Mouse (Mus musculus): ENCODE measurements at regions not wholly inside any gene's neighbourhood (a gene's known extent, or its start where the extent isn't known, plus 50 kb on each side); places are given as distances from the start of the nearest gene placed in this dataset.

DNA sequence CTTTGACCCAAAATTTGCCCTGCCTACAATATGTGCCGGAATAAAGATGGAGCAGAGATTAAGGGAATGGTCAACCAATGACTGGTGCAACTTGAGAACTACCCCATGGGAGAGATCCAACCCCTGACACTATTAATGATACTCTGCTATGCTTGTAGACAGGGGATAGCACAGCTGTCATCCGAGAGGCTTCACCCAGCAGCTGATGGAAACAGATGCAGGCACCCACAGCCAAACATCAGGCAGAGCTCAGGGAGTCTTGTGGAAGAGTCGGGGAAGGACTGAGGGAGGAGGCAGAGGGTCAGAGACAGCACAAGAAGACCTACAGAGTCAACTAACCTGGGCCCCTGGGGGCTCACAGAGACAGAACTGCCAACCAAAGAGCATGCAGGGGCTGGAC is 395.8 kb downstream of the Cd83 start:
- DNase-seq (ENCODE audit: low read depth, low spot score): no peak

DNA sequence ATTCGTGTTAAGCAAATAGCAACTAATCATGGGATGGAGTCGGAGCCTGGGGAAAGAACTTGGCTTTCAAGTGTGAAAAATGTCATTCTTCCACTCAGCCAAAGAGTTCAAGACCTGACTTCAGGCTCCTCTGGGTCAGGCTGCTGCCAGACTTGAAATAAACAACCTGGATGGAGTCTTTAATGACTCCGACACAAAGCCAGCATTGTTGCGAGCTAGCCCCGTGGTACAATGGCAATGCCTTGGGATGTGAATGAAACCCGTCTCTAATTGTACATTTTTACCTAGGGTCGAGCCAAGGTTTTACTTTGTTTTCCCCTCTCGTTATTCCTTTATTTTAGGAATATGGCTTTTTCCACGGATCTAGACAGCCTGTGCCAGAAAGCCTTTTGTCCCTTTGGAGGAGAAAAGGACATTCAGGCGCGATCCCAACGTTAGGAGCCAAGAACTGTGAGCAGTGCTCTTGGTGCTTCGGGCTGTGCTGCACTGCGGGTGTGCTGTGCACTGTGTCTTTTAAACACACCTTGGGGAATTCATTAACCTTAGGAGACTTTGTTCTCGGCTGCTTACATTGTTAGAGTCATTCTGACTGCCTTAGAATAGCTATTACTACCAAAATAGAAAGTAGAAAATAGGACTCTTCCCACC is 398.1 kb downstream of the Cd83 start:
- peak; percentile 21 for DNase-seq (ENCODE audit: low read depth, low spot score)

DNA sequence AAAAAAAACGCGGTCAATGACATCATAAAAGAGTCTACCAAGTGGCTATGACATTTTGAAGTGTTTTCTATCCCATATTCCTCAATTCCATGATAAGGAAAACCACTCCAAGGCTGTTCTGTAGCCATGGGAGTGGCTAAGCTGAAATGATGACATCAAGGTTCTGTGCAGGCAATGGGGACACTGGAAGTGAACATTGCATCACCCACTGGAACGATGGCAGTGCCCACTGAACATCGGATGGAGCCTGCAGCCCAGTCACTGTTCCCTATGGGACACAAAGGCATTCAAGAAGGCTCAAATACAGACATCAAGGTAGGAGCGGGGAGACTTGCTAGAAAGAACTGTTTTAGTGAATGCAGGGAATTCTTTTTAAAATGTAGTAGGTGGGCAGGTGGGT is 410.8 kb downstream of the Cd83 start:
- DNase-seq (ENCODE audit: low read depth, low spot score): no peak

DNA sequence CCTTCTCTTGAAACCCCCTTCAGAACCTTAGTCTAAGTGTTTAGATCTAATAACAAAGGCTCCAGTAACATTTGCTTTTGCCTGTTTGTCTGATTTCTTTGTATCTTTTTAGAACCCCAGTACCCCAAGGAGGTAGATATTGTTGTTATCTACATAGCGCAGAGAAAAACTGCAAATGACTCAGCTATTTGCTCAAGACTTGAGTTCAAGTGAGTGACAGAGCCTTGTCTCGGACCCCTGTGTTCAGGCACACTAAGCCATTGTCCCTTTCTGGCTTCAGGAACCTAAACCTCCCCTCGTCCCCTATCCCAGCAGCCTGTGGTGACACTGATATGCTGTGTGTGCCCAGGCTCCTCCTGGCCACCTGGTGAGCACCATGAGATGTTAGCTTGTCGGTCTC is 421.5 kb downstream of the Cd83 start:
- DNase-seq (ENCODE audit: low read depth, low spot score): no peak

DNA sequence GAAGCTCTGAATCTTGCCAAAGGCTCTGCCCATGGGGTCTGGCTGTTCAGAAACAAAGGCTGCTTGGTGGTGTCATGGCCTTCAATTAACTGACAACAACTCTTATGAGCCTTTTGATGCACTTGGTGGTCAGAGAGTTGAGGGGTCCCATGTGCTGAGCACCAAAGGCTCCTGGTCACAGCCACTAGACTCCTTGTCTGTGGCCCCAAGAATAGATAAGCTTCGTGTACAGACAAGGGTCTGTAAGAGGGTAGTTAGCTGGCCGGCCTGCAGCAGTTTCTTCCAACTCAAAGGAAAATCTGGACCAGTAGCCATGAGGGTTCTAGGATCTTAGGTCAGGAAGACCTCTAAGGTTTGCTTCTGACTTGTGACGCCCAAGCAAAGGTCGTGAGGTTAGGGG is 421.9 kb downstream of the Cd83 start:
- DNase-seq (ENCODE audit: low read depth, low spot score): no peak

DNA sequence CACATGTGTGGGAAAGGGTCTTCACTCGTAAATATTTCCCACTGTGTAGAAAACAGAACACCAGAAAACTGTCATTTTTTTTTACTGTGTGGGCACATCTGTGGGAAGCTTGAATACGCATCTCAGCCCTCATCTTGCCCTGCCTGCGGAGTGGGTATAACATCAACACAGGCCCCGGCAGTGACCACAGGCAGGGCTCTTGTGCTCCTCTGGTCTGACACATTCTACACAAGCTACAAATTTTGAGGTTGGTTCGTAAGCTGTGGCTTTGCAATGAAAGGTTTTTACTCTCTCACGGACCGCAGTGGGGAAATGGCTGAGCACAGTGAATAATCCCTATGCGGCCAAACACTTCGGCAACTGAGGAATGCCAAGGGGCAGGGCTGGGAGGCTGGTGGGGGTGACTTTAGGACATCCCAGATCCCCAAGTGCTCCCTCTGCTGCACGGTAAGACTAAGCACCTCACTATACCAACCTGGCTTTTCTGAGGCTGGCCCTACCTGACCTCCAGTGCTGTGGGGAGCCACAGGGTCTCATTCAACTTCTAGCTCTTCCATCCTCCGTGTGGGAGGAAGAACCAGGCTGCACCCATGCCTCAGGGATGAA is 422.9 kb downstream of the Cd83 start:
- peak; percentile 27 for DNase-seq (ENCODE audit: low read depth, low spot score)

DNA sequence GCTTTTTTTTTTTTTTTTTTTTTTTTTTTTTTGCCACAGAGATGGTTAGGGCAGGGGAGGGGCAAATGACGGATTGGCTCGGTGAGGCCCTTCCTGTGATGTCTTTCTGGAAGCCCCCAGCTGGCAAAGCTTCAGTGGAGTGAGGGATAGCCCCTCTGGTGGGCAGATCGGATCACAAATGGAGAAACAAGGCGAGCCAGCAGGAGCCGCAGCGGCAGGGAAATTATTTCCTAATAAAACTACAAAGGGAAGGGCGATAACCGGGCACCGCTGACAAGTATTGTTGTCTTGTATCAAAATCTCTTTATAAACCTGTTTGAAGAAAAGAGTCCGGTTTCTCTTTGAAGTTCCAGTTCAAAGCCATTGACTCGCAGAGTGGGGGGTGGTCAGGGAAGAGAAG is 424.5 kb downstream of the Cd83 start:
- no peak for DNase-seq (ENCODE audit: low read depth, low spot score)

DNA sequence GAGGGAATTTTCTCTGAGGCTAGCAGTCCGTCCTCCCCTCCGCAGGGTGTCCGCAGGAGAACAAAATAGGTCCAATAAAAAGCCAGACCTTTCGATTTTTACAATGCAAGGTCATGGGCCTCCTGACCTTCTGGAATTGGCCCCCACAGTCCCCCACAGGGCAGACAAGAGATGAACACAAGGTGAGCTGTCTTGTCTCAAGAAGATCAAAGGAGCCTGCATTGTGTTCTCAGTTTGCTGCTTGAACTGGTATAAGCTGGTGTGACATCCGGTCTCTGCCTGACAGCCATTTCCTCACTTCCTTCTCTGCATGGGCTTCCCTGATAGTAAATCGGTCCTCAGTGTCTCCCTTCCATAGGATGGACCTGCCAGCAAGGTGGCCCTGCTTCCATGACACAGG is 425.5 kb downstream of the Cd83 start:
- peak; percentile 71 for DNase-seq (ENCODE audit: low read depth, low spot score)

DNA sequence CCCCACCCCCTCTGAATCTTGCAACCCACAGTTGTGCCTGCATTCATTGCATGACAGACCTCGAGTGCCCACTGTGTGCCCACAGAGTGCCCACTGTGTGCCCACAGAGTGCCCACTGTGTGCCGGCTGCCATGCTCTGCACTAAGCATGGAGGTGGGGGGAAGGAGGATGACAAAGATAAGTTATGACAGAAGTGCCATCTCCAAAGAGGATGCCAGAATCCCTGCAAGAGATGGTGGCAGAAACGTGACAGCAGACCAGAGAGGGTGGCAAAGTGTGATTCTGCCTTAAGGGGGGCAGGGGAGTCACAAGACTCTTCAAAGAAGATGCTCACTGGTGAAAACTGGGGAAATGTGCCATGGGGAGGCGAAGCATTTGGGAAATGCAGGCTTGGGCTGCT is 427.8 kb downstream of the Cd83 start:
- DNase-seq (ENCODE audit: low read depth, low spot score): no peak

DNA sequence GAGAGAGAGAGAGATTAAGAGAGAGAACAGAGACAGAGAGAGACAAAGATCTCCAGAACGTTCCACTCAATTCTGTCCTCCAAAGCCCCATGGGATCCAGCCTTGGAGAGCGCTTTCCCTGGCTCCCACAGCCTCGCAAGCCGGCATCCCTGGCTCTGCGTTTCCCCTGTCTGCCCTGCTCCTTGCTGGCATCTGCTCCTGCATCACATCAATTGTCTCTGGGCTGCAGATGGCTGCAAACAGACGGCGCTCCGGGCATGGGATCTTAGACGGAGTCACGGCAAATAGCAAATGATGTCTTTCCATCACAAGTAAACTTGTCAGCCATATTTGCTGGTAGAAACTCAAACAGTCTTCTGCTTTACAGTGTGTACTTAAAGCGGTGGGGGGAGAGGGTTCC is 428.4 kb downstream of the Cd83 start:
- no peak for DNase-seq (ENCODE audit: low read depth, low spot score)

DNA sequence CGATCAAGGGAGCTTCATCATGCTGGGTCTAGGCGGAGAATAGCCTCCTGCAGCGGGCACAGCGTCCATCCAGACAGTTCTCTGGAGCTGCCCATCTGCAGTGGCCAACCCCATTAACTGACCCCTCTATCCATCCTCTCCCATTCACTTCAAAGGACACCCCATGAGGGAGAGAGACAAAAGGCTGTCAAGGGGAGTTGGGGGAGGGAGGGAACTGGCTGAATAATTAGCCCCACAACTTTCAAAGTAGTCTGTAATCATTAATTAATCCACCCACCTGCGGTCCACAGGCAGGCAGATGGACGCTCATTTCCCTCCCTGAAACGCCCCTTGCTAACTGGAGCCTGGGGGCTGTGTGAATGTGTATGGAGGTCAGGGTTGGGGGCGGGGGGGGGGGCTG is 433.7 kb downstream of the Cd83 start:
- DNase-seq (ENCODE audit: low read depth, low spot score): no peak

DNA sequence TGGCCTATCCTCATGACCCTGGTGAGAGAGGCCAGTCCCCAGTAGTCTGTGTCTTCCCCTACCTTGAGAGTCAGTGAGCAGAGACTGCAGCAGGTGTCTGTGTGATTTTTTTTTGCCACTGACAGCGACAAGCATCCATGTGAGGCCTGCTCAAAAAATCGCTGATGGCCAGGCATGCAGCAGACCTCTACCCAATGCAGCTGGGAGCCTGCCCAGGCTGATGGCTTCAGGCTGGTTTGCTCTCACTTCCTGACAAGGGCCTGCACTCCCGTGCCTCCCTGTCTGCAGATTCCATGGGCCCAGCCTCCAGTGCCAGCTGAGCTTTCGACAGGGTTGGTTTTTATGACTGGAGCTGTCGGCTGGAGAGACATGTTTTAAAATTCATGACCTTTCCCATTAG is 437.1 kb downstream of the Cd83 start:
- no peak for DNase-seq (ENCODE audit: low read depth, low spot score)

DNA sequence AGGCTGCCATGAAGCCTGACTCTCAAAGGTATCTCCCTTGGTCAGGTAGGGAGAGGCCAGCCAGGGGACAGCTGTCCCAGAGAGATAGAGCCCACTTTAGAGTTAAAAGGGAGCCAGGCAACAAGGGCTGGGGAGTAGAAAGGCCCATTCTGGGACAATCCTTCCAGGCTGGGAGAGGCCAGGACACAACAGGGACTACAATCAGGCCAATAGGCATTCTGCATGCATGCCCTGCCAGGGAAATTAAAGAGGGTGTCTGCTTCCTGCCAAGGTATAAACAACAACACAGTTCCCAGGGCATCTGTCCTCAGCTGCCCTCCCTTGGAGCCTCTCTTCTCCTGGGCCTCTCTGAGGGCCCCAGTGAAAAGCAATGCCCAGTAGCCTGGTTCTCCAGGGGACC is 437.8 kb downstream of the Cd83 start:
- no peak for DNase-seq (ENCODE audit: low read depth, low spot score)

DNA sequence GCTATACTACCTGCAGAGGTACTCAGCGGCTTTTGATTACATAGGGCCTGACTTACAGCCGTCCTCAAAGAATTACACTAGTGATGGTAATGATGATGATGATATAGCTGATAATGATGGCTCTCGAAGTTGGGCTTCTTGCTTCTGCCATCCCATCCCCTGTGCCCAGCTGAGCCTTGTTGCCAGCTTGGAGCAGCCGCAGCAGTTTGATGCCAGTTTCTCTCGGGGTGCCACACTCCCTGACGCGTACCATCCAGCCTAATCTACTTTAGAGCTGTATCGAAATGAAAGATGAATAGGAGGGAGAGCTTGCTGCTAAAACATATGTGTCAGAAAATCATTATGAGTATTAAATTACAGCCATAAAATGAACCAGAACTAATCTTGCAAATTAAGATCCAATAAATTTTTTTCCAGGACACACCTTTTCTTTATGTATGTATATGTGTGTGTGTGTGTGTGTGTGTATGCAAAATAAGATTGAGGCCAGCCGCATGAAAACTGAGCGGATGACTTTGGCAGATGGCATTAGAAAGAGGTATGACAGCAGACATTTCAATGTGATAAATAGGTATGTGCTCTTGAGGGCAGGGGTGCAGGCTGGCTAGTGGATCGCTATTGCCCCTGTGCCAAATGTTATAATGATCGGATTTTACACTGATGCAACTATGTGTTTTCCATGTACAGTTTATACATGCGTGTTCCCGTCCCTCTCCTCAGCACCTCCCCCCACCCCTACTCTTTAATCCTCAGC is 443.3 kb downstream of the Cd83 start:
- no peak for DNase-seq (ENCODE audit: low read depth, low spot score)

DNA sequence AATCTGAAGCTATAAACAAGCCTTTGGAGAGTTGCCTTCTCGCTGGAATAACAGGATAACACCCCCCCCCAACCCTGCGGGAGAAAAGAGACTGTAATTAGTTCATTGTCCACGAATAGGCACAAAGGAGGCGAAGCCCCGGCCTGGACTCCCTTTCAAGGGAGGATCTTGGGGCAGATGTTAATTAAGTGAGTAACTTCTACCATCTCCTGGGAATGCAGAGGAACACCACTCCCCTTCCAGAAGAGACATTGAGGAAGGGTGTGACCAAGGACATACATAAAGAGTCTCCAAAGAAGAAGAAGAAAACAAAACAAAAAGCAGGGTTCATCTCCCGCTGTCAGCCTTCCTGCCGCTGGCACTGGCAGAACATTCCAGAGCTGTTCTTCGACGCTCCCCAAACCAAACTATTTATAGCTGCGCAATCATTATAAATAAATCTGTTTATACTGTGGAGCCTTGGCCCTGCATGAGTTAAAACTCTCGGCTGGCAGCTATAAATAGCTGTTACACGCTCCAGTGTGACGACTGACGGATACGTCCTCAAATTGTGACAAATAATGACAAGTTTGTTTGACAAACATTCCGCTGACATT is 444.1 kb downstream of the Cd83 start:
- peak; percentile 11 for DNase-seq (ENCODE audit: low read depth, low spot score)

DNA sequence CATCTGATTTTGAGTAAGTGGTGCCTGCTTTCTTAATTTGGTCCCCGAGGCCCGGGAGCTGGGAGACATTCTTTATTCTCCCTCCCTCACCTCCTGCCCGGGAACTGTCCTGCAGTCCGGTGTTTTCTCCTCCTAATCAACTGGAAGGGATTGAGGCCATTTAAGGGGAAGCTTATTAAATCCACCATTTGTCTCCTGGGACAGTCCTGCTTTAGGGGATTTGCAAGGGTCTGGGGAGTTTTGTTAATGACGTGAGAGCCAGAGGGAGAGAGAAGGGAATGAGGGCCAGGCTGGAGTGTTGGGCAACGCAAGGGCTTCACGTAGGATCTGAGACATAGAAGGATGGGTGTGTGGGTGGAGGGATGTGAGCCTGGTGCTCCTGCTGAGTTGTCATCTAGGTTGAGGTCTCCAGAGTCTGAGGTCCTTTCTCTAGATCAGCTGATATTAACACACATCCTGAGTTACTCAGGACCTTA is 444.6 kb downstream of the Cd83 start:
- no peak for DNase-seq (ENCODE audit: low read depth, low spot score)

DNA sequence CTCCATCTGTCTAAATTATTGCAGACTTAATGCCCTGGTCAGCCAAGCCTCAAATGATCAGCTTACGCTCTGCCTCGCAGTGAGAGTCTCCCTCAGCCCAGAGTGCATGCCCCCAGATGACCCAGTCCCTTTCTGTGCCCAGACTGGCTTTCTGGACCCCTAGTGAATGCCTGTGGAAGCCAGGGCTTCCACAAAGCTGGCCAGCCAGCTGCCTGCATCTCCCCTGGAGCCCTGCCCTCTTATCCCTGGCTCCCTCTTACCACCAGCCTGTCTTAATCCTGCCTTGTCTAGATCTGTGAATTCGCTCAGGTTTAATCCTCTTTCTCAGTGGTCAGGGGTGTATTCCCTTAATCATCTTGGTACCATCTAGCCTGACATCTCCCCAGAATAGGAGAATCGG is 446.8 kb downstream of the Cd83 start:
- no peak for DNase-seq (ENCODE audit: low read depth, low spot score)

DNA sequence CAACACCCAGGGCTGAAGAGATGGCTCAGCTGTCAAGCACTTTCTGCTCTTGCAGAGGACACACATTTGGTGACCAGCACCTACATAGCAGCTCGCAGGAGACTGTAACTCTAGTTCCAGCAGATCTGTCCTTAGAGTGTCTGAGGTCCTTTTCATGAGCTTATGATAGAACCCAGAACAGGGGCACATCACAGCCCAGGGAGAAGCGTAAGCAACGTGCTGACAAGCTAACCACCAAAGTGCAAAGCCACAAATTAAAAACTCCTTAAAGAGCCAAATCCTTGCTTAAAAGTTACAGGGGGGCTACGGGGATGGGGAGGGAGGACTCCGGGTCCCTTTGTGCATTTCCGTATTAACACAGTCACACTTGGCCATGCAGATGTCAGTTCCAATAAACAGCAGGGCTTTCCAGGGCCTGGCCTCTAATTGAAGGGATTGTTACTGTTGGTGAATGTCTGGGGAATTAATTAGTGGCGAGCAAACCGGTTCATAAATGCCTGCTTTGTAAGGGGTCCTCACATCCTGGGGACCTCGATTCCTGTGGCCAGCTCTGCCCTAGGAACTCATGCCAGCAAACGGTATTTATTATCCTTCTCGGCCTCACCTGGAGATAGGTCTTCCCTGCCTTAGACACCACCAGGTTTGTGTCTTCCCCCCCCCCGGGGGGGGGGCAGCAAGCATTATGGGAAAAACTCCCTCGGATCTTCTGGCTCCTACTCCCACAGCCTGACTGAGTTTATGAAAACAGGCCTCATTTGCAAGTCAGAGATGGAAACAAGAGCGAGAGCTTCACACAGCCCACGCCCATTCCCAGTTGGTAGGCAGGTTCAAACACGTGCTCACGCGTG is 447.5 kb downstream of the Cd83 start:
- peak; percentile 25 for DNase-seq (ENCODE audit: low read depth, low spot score)

DNA sequence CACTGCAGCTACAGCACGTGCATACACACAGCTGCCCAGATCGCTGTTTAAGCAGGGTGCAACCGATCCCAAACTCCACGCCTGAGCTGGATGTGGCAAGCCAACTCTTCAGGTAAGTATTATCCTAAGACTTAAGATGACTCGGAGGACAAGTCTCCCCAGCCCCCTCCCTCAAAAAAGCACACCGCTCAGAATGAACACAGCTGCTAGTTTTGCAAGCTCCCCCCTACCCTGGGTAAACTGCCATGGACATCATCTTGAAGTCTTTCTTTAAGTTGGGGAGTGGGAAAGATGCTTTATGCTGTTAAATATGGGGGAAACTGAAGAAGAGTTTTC is 448.1 kb downstream of the Cd83 start:
- no peak for DNase-seq (ENCODE audit: low read depth, low spot score)

DNA sequence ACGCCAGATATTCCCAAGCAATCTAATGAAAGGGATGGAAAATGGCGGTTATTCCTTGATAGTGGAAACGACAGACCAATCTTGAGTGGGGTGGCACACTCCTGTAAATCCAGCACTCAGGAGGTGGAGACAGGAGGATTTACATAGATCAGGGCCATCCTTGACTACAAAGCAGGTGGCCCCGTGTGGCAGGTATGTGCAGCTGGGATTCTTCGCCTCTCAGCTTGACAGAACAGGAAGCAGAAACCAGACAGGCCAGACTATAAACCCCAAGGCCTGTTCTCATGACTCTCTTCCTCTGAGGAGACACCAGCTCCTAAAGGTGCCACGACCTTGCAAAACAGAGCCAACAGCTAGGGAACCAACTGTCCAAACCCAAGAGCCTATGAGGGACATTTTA is 449.7 kb downstream of the Cd83 start:
- DNase-seq (ENCODE audit: low read depth, low spot score): peak; percentile 22

DNA sequence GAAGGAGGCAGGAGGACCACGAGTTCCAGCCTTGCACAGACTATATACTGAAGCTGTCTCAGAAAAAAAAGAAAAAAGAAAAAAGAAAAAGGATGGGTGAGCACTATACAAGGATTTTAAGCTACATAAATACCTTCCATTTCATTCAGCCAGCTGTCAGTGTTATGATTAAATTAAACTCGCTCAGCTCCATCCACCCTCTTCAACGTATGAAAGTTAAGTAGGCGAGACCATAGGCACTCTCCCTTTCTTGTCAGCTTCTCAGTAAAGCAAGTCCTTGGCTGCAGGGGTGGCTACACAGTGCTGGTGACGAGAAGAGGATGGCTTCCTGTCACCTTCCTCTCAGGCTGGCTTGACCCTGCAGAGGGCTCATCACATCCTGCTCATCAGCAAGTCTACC is 450.7 kb downstream of the Cd83 start:
- DNase-seq (ENCODE audit: low read depth, low spot score): no peak

DNA sequence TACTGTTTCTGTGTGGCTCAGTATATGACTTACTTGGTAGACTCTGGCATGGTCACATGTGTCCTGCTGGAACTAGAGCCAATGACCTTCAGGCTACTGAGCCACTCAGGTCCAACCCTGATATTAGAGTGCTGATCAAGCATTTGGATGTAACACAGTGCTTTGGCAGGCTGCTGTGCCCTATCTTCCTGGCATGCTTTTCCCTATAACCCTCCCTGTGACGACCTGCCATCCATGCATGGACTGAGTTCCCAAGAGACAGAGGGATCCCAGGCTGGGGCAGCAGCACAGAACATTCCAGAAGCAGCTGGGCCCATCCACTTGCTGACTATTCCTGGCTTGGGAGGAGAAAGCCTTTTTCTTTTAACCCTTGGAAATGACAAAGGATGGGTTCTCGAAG is 451.4 kb downstream of the Cd83 start:
- no peak for DNase-seq (ENCODE audit: low read depth, low spot score)
